Comparison of ENCODE assay signal across 20 mouse cellular contexts in the genomic region with DNA sequence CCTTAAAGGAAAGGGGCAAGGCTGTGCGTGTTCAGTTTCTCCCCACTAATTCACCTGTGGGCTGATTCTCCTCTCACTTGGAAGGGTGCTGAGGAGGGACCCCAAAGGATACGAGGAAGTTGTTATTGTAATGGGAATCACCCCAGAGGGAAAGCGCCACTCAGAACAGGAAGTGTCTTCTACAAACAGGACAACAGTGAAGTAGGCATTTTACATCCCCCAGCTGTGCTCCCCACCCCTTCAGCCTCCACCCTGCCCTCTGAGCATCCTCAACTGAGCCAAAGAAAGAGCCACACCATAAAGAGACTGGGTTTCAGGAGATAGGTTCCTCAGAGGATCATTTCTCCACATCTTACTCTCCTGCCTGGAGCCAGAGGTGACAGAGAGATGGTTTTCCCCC.
DNase-seq lines count a peak whose midpoint lies in the region; ATAC-seq and TF ChIP-seq lines count a peak whose summit lies in the region.
"Had no signal": no experiment of that assay in that cellular context is flagged by ENCODE, and none has a peak within 500 bp of the region (broad histone marks: within the 10 kb centered on the region; RNA-seq: fewer than 3 reads in every experiment).

No protein-coding gene starts in this region.

- peaks cover 25% of the 10 kb centered on the region for H3K4me1 ChIP-seq in heart, embryonic 12.5 days (replicated peaks)
- peaks cover 18% of the 10 kb centered on the region; the same call in 1 of the 2 replicates for H3K4me1 ChIP-seq in lung, postnatal 0 days (ENCODE audit: insufficient read depth, low read depth, low read length)

- 0 out of 2 replicates have a peak, but pooled peaks have one; percentile 9 for TF ChIP-seq EP300 in lung, postnatal 0 days (IDR thresholded peaks at IDR 0.05)

- H3K9me3 ChIP-seq in heart, embryonic 12.5 days (replicated peaks), result no peaks in the 10 kb centered on the region
- H3K9me3 ChIP-seq in lung, postnatal 0 days (ENCODE audit: low read length), result no peaks in the 10 kb centered on the region
- H3K9me3 ChIP-seq: limb, embryonic 12.5 days; neural tube, embryonic 12.5 days had no signal

- no peak overlapping the region for H3K27ac ChIP-seq in heart, embryonic 12.5 days (ENCODE audit: poor library complexity, severe bottlenecking)
- no peak overlapping the region for H3K27ac ChIP-seq in lung, postnatal 0 days (ENCODE audit: low read length)
- H3K27ac ChIP-seq: limb, embryonic 12.5 days; neural tube, embryonic 12.5 days had no signal

- H3K36me3 ChIP-seq in heart, embryonic 12.5 days, result no peaks in the 10 kb centered on the region
- no peaks in the 10 kb centered on the region for H3K36me3 ChIP-seq in lung, postnatal 0 days (ENCODE audit: insufficient read depth, low read length)
- H3K36me3 ChIP-seq: limb, embryonic 12.5 days; neural tube, embryonic 12.5 days had no signal

- no peak for TF ChIP-seq CTCF in lung, postnatal 0 days (IDR thresholded peaks at IDR 0.05)

- no peak overlapping the region for H3K4me2 ChIP-seq in heart, embryonic 12.5 days
- H3K4me2 ChIP-seq in lung, postnatal 0 days (replicated peaks; ENCODE audit: low read depth, low read length), result no peak overlapping the region
- H3K4me2 ChIP-seq: heart, embryonic 11.5 days; limb, embryonic 12.5 days; neural tube, embryonic 12.5 days had no signal

- H3K4me3 ChIP-seq in heart, embryonic 12.5 days, result no peak overlapping the region
- H3K4me3 ChIP-seq in lung, postnatal 0 days (ENCODE audit: low read depth, low read length), result no peak overlapping the region
- H3K4me3 ChIP-seq: erythroblast, embryonic 14.5 days; limb, embryonic 12.5 days; neural tube, embryonic 12.5 days had no signal

- peak; percentile 95 for DNase-seq in heart, adult 11 months
- DNase-seq in lung, postnatal 0 days (ENCODE audit: low spot score), result peak; percentile 33
- DNase-seq in lung, postnatal 36 days, result no peak
- peak; percentile 26 to 43 for DNase-seq in thymus, postnatal 36 days
- no peak for DNase-seq in adrenal gland, postnatal 25 days
- DNase-seq: cerebellum, postnatal 10 days; forebrain, postnatal 0 days; heart, postnatal 36 days; kidney, adult 11 months; kidney, postnatal 14 days; lung, adult 18-20 months; midbrain, embryonic 14.5 days; right cerebral cortex, postnatal 14 days had no signal

- 66% methylated on average over 3 of the region's 3 CpGs for WGBS in heart, embryonic 12.5 days
- 61% methylated on average over 3 of the region's 3 CpGs for WGBS in lung, postnatal 0 days

- no peak overlapping the region for H3K9ac ChIP-seq in heart, embryonic 12.5 days
- H3K9ac ChIP-seq in lung, postnatal 0 days (replicated peaks; ENCODE audit: low read depth), result no peak overlapping the region
- H3K9ac ChIP-seq: forebrain, postnatal 0 days; limb, embryonic 12.5 days; neural tube, embryonic 12.5 days had no signal

- no peak for ATAC-seq in heart, embryonic 12.5 days (ENCODE audit: insufficient number of reproducible peaks, low FRiP score)
- peak; percentile 42 for ATAC-seq in lung, postnatal 0 days
- peak; percentile 18; the same call in 1 of the 2 replicates for ATAC-seq in monocyte, adult 5-6 weeks (replicated peaks; ENCODE audit: insufficient number of reproducible peaks, low FRiP score, low TSS enrichment, poor library complexity, severe bottlenecking)
- ATAC-seq in cerebellum, adult (ENCODE audit: insufficient number of reproducible peaks, low FRiP score, low TSS enrichment), result no peak
- ATAC-seq: forebrain, postnatal 0 days had no signal

- no peaks in the 10 kb centered on the region for H3K27me3 ChIP-seq in heart, embryonic 12.5 days (replicated peaks)
- no peaks in the 10 kb centered on the region for H3K27me3 ChIP-seq in lung, postnatal 0 days (replicated peaks; ENCODE audit: insufficient read depth, low read length)
- H3K27me3 ChIP-seq: limb, embryonic 12.5 days; neural tube, embryonic 12.5 days had no signal

Comparison
In these comparisons a context has a peak if more than half of its experiments do, and no peak if none do; other contexts are left out.
1. DNase-seq: peak in heart, adult 11 months (single experiment), lung, postnatal 0 days (single experiment) and thymus, postnatal 36 days (2 of 2); none in lung, postnatal 36 days (single experiment) and adrenal gland, postnatal 25 days (single experiment).
2. ATAC-seq: peak in lung, postnatal 0 days (single experiment) and monocyte, adult 5-6 weeks (single experiment); none in heart, embryonic 12.5 days (single experiment) and cerebellum, adult (single experiment).